Mouse (Mus musculus): ENCODE measurements at regions not wholly inside any gene's neighbourhood (a gene's known extent, or its start where the extent isn't known, plus 50 kb on each side); places are given as distances from the start of the nearest gene placed in this dataset.

GRCm38 (mm10) chr11:19585228-19585627 is 338.9 kb upstream of the Spred2 start:
- no peak for DNase-seq (ENCODE audit: low spot score)

GRCm38 (mm10) chr11:19592506-19593355 is 331.4 kb upstream of the Spred2 start:
- no peak for DNase-seq (ENCODE audit: low spot score)

GRCm38 (mm10) chr11:19595107-19595506 is 329.1 kb upstream of the Spred2 start:
- DNase-seq (ENCODE audit: low spot score): no peak

GRCm38 (mm10) chr11:19596336-19596735 is 327.8 kb upstream of the Spred2 start:
- no peak for DNase-seq (ENCODE audit: low spot score)

GRCm38 (mm10) chr11:19599433-19599832 is 324.7 kb upstream of the Spred2 start:
- DNase-seq (ENCODE audit: low spot score): no peak

GRCm38 (mm10) chr11:19601216-19601938 is 322.8 kb upstream of the Spred2 start:
- DNase-seq (ENCODE audit: low spot score): peak; percentile 82

- DNase-seq (ENCODE audit: low spot score): no peak
Measured at GRCm38 (mm10) chr11:19602496-19602895, 321.7 kb upstream of the Spred2 start.

- DNase-seq (ENCODE audit: low spot score): no peak
Measured at GRCm38 (mm10) chr11:19605602-19606001, 318.6 kb upstream of the Spred2 start.

- DNase-seq (ENCODE audit: low spot score): no peak
Measured at GRCm38 (mm10) chr11:19606943-19607342, 317.2 kb upstream of the Spred2 start.

- DNase-seq (ENCODE audit: low spot score): no peak
Measured at GRCm38 (mm10) chr11:19607941-19608340, 316.2 kb upstream of the Spred2 start.

- DNase-seq (ENCODE audit: low spot score): no peak
Measured at GRCm38 (mm10) chr11:19608523-19608922, 315.7 kb upstream of the Spred2 start.

- DNase-seq (ENCODE audit: low spot score): no peak
Measured at GRCm38 (mm10) chr11:19610559-19610958, 313.6 kb upstream of the Spred2 start.

- DNase-seq (ENCODE audit: low spot score): no peak
Measured at GRCm38 (mm10) chr11:19611217-19611616, 313.0 kb upstream of the Spred2 start.

GRCm38 (mm10) chr11:19616520-19616919 is 307.7 kb upstream of the Spred2 start:
- DNase-seq (ENCODE audit: low spot score): peak; percentile 90

- no peak for DNase-seq (ENCODE audit: low spot score)
Measured at GRCm38 (mm10) chr11:19619494-19619893, 304.7 kb upstream of the Spred2 start.

- no peak for DNase-seq (ENCODE audit: low spot score)
Measured at GRCm38 (mm10) chr11:19631055-19631695, 293.0 kb upstream of the Spred2 start.

GRCm38 (mm10) chr11:19632477-19632876 is 291.7 kb upstream of the Spred2 start:
- no peak for DNase-seq (ENCODE audit: low spot score)

GRCm38 (mm10) chr11:19633621-19634020 is 290.6 kb upstream of the Spred2 start:
- no peak for DNase-seq (ENCODE audit: low spot score)

GRCm38 (mm10) chr11:19641153-19641552 is 283.0 kb upstream of the Spred2 start:
- DNase-seq (ENCODE audit: low spot score): peak; percentile 51

- no peak for DNase-seq (ENCODE audit: low spot score)
Measured at GRCm38 (mm10) chr11:19644116-19644795, 279.9 kb upstream of the Spred2 start.

GRCm38 (mm10) chr11:19645106-19645505 is 279.1 kb upstream of the Spred2 start:
- DNase-seq (ENCODE audit: low spot score): no peak

GRCm38 (mm10) chr11:19651522-19651921 is 272.7 kb upstream of the Spred2 start:
- DNase-seq (ENCODE audit: low spot score): no peak

All from gastrocnemius, adult 18-20 months (tissue).